ENCODE assay signal across 8 mouse cellular contexts in genomic region chr5:144158604-144159003, GRCm38 (mm10). TPM values are rescaled to one million over a fixed set of nuclear protein-coding genes. Genes with fewer than 3 reads are reported as not detected.
DNase-seq lines count a peak whose midpoint lies in the region; ATAC-seq and TF ChIP-seq lines count a peak whose summit lies in the region.

No protein-coding gene starts in this region.

- no peak overlapping the region for H3K4me2 ChIP-seq in midbrain, embryonic 13.5 days (replicated peaks)
- no peak overlapping the region for H3K4me2 ChIP-seq in midbrain, embryonic 11.5 days

- WGBS in midbrain, embryonic 13.5 days: 38% methylated on average over 4 of the region's 4 CpGs
- 57% methylated on average over 4 of the region's 4 CpGs for WGBS in midbrain, embryonic 11.5 days
- WGBS in cerebellum, adult 2 months: 10% methylated on average over 4 of the region's 4 CpGs

- no peak for DNase-seq in midbrain, embryonic 11.5 days (ENCODE audit: low spot score, missing footprints)
- peak; percentile 37 to 63 for DNase-seq in cerebellum, adult 2 months
- DNase-seq in heart, adult 18-20 months: peak; percentile 86 to 90
- DNase-seq in kidney, adult 9 months: peak; percentile 96
- peak; percentile 86 for DNase-seq in lung, postnatal 10 days
- DNase-seq in yolk sac, embryonic 10.5 days (ENCODE audit: low spot score): peak; percentile 80

- H3K9ac ChIP-seq in midbrain, embryonic 13.5 days (replicated peaks): no peak overlapping the region
- H3K9ac ChIP-seq in midbrain, embryonic 11.5 days (ENCODE audit: low read length): no peak overlapping the region

- peaks cover 47% of the 10 kb centered on the region for H3K36me3 ChIP-seq in midbrain, embryonic 13.5 days
- no peaks in the 10 kb centered on the region for H3K36me3 ChIP-seq in midbrain, embryonic 11.5 days (ENCODE audit: control insufficient read depth, insufficient read depth, low read length)

- ATAC-seq in midbrain, embryonic 13.5 days: peak; percentile 81
- no peak for ATAC-seq in midbrain, embryonic 11.5 days (ENCODE audit: low FRiP score)
- no peak for ATAC-seq in megakaryocyte progenitor cell, adult 5-6 weeks (replicated peaks; ENCODE audit: poor library complexity)

- peak overlapping the region; percentile 60 for H3K27ac ChIP-seq in midbrain, embryonic 13.5 days
- no peak overlapping the region for H3K27ac ChIP-seq in midbrain, embryonic 11.5 days (ENCODE audit: low read depth, low read length)
- H3K27ac ChIP-seq in cerebellum, adult 2 months (ENCODE audit: insufficient read depth, low read length): no peak overlapping the region

- TF ChIP-seq CTCF in cerebellum, adult 2 months (IDR thresholded peaks at IDR 0.05; ENCODE audit: borderline replicate concordance, insufficient read depth, low read depth, low read length): no peak

- no peak overlapping the region for H3K4me3 ChIP-seq in midbrain, embryonic 13.5 days (replicated peaks)
- H3K4me3 ChIP-seq in midbrain, embryonic 11.5 days (ENCODE audit: low read depth, low read length): no peak overlapping the region
- no peak overlapping the region for H3K4me3 ChIP-seq in cerebellum, adult 2 months (replicated peaks; ENCODE audit: insufficient read depth, low read depth, low read length)

- TF ChIP-seq POLR2A in cerebellum, adult 2 months (IDR thresholded peaks at IDR 0.05; ENCODE audit: borderline replicate concordance, insufficient read depth, low read length): no peak

- H3K9me3 ChIP-seq in midbrain, embryonic 13.5 days: no peaks in the 10 kb centered on the region
- no peaks in the 10 kb centered on the region for H3K9me3 ChIP-seq in midbrain, embryonic 11.5 days (ENCODE audit: control insufficient read depth, low read length)

- no peaks in the 10 kb centered on the region for H3K27me3 ChIP-seq in midbrain, embryonic 13.5 days
- H3K27me3 ChIP-seq in midbrain, embryonic 11.5 days (ENCODE audit: control insufficient read depth, insufficient read depth, low read length): no peaks in the 10 kb centered on the region
- no peaks in the 10 kb centered on the region for H3K27me3 ChIP-seq in cerebellum, adult 2 months (ENCODE audit: control insufficient read depth, insufficient read depth, low read length)

- peaks cover 15% of the 10 kb centered on the region; the same call in 1 of the 2 replicates for H3K4me1 ChIP-seq in midbrain, embryonic 13.5 days (replicated peaks)
- no peaks in the 10 kb centered on the region for H3K4me1 ChIP-seq in midbrain, embryonic 11.5 days (ENCODE audit: control insufficient read depth, insufficient read depth, low read length)
- H3K4me1 ChIP-seq in cerebellum, adult 2 months (ENCODE audit: control insufficient read depth, insufficient read depth, low read length): peaks cover 9% of the 10 kb centered on the region

RNA-seq across cellular contexts. Expression of gene Bhlha15, which starts 31.5 kb away (rescaled TPM):
- 0.13 and 0.14 TPM in 2 replicates for polyA plus RNA-seq in midbrain, embryonic 13.5 days (2015; fragmentation: Nextera tagmentation; extraction: Ambion mirVana)
- polyA plus RNA-seq in midbrain, embryonic 11.5 days (2014; fragmentation: Nextera tagmentation; extraction: Ambion mirVana): not detected in 2 replicates
- polyA plus RNA-seq in cerebellum, adult 2 months (2012; rRNA removed): 0.14 and 0.15 TPM in 2 replicates
- under 1 TPM in 1 of 2 experiments, not detected in 1; 0.07 TPM for total RNA-seq in heart, adult 18-20 months (2021)
- total RNA-seq in megakaryocyte progenitor cell, adult 5-6 weeks (2015): 1.3 and 2.4 TPM in 2 replicates
- total RNA-seq in megakaryocyte progenitor cell, adult 5-6 weeks (2017): 1.5 TPM in 2 replicates

RNA-seq across cellular contexts. Expression of gene Lmtk2, which starts 58.4 kb away (rescaled TPM):
- 7.1 and 7.7 TPM in 2 replicates for polyA plus RNA-seq in midbrain, embryonic 13.5 days (2015; fragmentation: Nextera tagmentation; extraction: Ambion mirVana)
- 4.7 and 4.8 TPM in 2 replicates for polyA plus RNA-seq in midbrain, embryonic 11.5 days (2014; fragmentation: Nextera tagmentation; extraction: Ambion mirVana)
- 37.9 and 38.8 TPM in 2 replicates for polyA plus RNA-seq in cerebellum, adult 2 months (2012; rRNA removed)
- total RNA-seq in heart, adult 18-20 months (2021): 10 to 100 TPM; 29.7 to 31.3 TPM
- total RNA-seq in megakaryocyte progenitor cell, adult 5-6 weeks (2015): 8.2 and 9.6 TPM in 2 replicates
- total RNA-seq in megakaryocyte progenitor cell, adult 5-6 weeks (2017): 7.6 and 8.5 TPM in 2 replicates
